Mouse (Mus musculus): ENCODE data around the gene Cdh12.
"Not testable (repeated sequence)": the region's sequence is repeated elsewhere in the genome, so short reads cannot be mapped to it uniquely, and the experiment has no call there.

Gene Cdh12

GRCm38 (mm10) chr15:21109009-21109841, 660.2 kb downstream of the Cdh12 start:
- no peak for DNase-seq (ENCODE audit: low spot score in 2 of 2)

- DNase-seq (ENCODE audit: low spot score in 2 of 2) = no peak
Measured at GRCm38 (mm10) chr15:21109889-21110500, 660.9 kb downstream of the Cdh12 start.

GRCm38 (mm10) chr15:21110874-21111603, 662.0 kb downstream of the Cdh12 start:
- peak in 1 of 2 experiments; percentile 12 for DNase-seq (ENCODE audit: low spot score in 2 of 2)

- DNase-seq (ENCODE audit: low spot score in 2 of 2) = not testable (repeated sequence)
Measured at GRCm38 (mm10) chr15:21114775-21115174, 665.7 kb downstream of the Cdh12 start.

GRCm38 (mm10) chr15:21130660-21131059, 681.6 kb downstream of the Cdh12 start:
- DNase-seq (ENCODE audit: low spot score in 2 of 2) = no peak

- no peak for DNase-seq (ENCODE audit: low spot score in 2 of 2)
Measured at GRCm38 (mm10) chr15:21132999-21133398, 683.9 kb downstream of the Cdh12 start.

- no peak for DNase-seq (ENCODE audit: low spot score in 2 of 2)
Measured at GRCm38 (mm10) chr15:21146896-21147295, 697.8 kb downstream of the Cdh12 start.

- no peak for DNase-seq (ENCODE audit: low spot score in 2 of 2)
Measured at GRCm38 (mm10) chr15:21153602-21154001, 704.5 kb downstream of the Cdh12 start.

DNA sequence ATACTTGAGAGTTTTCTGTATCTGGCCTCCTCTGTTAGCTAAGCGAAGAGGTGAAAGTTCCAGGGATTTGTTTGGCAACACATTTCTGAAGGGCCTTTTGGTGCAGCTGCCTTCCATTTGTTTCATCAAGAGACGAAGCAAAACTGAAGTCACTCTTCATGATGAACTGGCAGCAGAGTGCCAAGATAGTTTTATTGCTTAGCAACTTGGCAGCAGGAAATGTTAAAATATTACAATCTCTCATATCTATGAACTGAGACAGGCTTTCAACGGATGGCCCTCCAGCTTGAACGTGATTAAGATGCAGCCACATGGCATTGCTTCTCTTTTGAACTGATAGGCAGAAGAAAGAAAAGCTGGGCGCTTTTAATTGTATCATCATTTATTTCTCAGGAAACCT, 730.7 kb downstream of the Cdh12 start:
- peak in 1 of 2 experiments; percentile 5 for DNase-seq (ENCODE audit: low spot score in 2 of 2)

GRCm38 (mm10) chr15:21180191-21180590, 731.1 kb downstream of the Cdh12 start:
- DNase-seq (ENCODE audit: low spot score in 2 of 2) = no peak

DNA sequence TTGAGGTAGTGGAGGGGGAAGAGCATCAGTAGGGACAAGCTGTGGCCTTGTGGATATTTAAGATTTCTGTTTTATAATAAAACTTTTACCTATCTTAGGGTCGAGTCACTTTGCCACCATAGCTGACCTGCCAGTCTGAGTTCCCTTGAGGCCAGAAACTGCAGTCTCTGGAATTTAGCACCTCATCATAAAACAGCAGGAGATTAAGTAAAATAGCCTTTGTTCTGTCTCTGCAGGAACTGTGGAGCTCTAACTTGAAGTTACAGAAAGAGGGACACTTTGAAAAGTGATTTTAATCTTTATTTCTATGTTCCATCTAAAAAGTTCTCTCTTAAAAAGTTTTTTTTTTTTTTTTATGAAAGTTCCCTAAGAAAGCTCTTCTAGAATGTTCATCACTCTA, 736.7 kb downstream of the Cdh12 start:
- DNase-seq (ENCODE audit: low spot score in 2 of 2) = no peak

DNA sequence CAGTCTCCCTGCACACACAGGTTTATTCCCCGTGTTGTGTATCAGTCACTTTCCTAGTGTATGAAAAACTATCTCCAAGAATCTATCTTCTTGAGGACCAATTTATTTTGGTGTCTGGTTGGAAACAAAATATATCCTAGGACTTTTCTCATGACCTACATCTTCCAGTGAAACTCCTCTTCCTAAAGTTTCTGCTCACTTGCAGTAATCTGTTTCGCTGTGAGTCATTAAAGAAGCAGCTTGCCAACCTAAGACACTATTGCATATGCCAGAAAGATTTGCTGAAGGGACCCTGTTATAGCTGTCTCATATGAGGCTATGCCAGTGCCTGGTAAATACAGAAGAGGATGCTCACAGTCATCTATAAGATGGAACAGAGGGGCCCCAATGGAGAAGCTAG, 761.0 kb downstream of the Cdh12 start:
- not testable (repeated sequence) for DNase-seq (ENCODE audit: low spot score in 2 of 2)

- no peak for DNase-seq (ENCODE audit: low spot score in 2 of 2)
Measured at GRCm38 (mm10) chr15:21223006-21223405, 773.9 kb downstream of the Cdh12 start.

GRCm38 (mm10) chr15:21261318-21261717, 812.3 kb downstream of the Cdh12 start:
- no peak for DNase-seq (ENCODE audit: low spot score in 2 of 2)

- no peak for DNase-seq (ENCODE audit: low spot score in 2 of 2)
Measured at GRCm38 (mm10) chr15:21269856-21270255, 820.8 kb downstream of the Cdh12 start.

- DNase-seq (ENCODE audit: low spot score in 2 of 2) = no peak
Measured at GRCm38 (mm10) chr15:21297051-21297450, 848.0 kb downstream of the Cdh12 start.

- no peak for DNase-seq (ENCODE audit: low spot score in 2 of 2)
Measured at GRCm38 (mm10) chr15:21315457-21315856, 866.4 kb downstream of the Cdh12 start.

- DNase-seq (ENCODE audit: low spot score in 2 of 2) = no peak
Measured at GRCm38 (mm10) chr15:21343853-21344252, 894.8 kb downstream of the Cdh12 start.

DNA sequence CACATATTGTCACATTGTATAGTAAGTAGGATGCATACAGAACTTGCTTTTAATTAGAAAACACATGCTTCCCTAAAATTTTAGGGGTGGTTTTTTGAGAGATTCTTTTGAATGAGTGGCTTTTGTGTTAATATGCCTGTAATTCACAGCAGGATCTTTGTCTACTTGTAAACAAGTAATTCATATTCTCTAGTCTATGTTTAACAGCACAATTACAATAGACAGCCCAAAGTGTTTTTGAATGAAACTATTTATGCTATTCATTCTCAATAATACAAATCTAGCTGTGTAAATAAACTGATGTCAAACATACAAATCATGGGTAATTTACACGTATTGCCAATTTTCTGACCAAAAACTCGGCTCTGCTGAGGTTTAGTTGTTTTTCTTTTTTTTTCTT, 895.3 kb downstream of the Cdh12 start:
- DNase-seq (ENCODE audit: low spot score in 2 of 2) = no peak

DNA sequence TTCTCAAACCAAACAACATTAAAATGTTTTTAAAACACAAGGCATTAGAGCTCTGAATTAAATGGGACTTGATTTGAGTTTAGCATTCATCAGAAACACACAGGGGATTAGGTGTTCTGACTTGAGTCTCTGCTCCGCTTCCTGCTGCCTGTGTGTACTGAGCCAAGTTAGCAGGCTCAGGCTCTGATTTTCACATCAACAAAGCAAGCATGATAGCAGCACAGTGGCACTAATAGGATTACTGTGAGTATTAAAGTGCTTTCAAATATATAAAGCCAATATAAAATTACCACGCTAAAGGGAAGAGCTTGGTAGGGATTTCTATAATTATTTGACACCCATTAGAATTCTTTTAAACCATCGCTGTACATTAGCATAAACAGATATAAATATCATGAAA, 895.7 kb downstream of the Cdh12 start:
- no peak for DNase-seq (ENCODE audit: low spot score in 2 of 2)

DNA sequence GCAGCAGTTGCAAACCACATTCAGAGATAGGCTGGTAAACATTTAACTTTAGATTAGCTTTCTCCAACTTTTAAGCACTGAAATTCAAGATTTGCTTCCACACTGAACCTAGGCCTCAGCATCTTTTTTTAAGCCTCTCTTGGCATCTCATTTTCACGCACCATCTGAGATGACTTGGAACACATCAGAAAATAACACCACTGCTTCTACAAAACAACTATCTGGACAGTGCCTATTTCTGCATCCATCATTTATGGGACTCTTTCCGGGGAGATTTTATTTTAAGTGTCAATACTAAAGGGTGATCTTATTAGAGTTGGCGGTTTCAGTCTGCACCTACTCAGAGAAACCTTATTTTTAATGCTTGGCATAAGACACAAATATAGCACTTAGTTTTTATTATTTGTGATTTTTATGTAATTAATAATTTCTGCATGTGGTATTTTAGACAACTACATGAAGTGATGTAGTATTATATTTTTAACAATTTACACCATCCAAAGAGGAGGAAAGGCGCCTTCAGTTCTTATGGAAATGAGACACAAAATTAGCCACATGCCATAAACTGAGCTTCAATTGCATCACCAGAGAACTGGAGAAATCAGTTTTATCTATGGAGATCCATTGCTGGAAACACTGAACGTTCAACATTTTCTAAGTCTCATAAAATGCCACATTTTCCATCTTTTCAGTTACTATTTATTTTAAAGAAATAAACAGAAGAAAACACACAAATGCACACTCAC, 906.5 kb downstream of the Cdh12 start:
- no peak for DNase-seq (ENCODE audit: low spot score in 2 of 2)

- DNase-seq (ENCODE audit: low spot score in 2 of 2) = no peak
Measured at GRCm38 (mm10) chr15:21366366-21366765, 917.3 kb downstream of the Cdh12 start.

All from frontal cortex, postnatal 10 days (tissue).